ENCODE assay signal across 10 mouse cellular contexts in genomic region chr7:6851717-6852503, GRCm38 (mm10).
DNase-seq lines count a peak whose midpoint lies in the region; ATAC-seq and TF ChIP-seq lines count a peak whose summit lies in the region.
"Had no signal": no experiment of that assay in that cellular context is flagged by ENCODE, and none has a peak within 500 bp of the region (broad histone marks: within the 10 kb centered on the region; RNA-seq: fewer than 3 reads in every experiment).

No protein-coding gene starts in this region.

- H3K36me3 ChIP-seq in kidney, embryonic 16.5 days (ENCODE audit: insufficient read depth, low read length) = no peaks in the 10 kb centered on the region
- no peaks in the 10 kb centered on the region for H3K36me3 ChIP-seq in hindbrain, postnatal 0 days (ENCODE audit: insufficient read depth, low read length)
- H3K36me3 ChIP-seq in neural tube, embryonic 11.5 days (ENCODE audit: control insufficient read depth, insufficient read depth, low read length) = no peaks in the 10 kb centered on the region

- TF ChIP-seq CTCF in hindbrain, postnatal 0 days (IDR thresholded peaks at IDR 0.05; ENCODE audit: low read depth) = no peak

- H3K4me3 ChIP-seq in kidney, embryonic 16.5 days (ENCODE audit: low read length) = no peak overlapping the region
- H3K4me3 ChIP-seq in hindbrain, postnatal 0 days (ENCODE audit: low read length) = no peak overlapping the region
- no peak overlapping the region for H3K4me3 ChIP-seq in neural tube, embryonic 11.5 days (ENCODE audit: low read depth, low read length)
- H3K4me3 ChIP-seq: layer of hippocampus, adult 2 months had no signal

- no peak overlapping the region for H3K9ac ChIP-seq in kidney, embryonic 16.5 days (replicated peaks; ENCODE audit: low read length)
- no peak overlapping the region for H3K9ac ChIP-seq in hindbrain, postnatal 0 days (replicated peaks; ENCODE audit: low read length)
- H3K9ac ChIP-seq in neural tube, embryonic 11.5 days (ENCODE audit: low read length) = no peak overlapping the region

- H3K4me2 ChIP-seq in kidney, embryonic 16.5 days (replicated peaks; ENCODE audit: low read depth, low read length) = no peak overlapping the region
- no peak overlapping the region for H3K4me2 ChIP-seq in hindbrain, postnatal 0 days (ENCODE audit: low read depth, low read length)
- no peak overlapping the region for H3K4me2 ChIP-seq in neural tube, embryonic 11.5 days (ENCODE audit: low read depth)

- no peaks in the 10 kb centered on the region for H3K9me3 ChIP-seq in kidney, embryonic 16.5 days (ENCODE audit: low read length)
- H3K9me3 ChIP-seq in hindbrain, postnatal 0 days (ENCODE audit: low read length) = no peaks in the 10 kb centered on the region
- H3K9me3 ChIP-seq in neural tube, embryonic 11.5 days (ENCODE audit: control insufficient read depth, low read length) = no peaks in the 10 kb centered on the region

- H3K27me3 ChIP-seq in kidney, embryonic 16.5 days (ENCODE audit: insufficient read depth, low read length) = no peaks in the 10 kb centered on the region
- H3K27me3 ChIP-seq in hindbrain, postnatal 0 days (ENCODE audit: insufficient read depth, low read length) = no peaks in the 10 kb centered on the region
- no peaks in the 10 kb centered on the region for H3K27me3 ChIP-seq in neural tube, embryonic 11.5 days (ENCODE audit: control insufficient read depth, insufficient read depth, low read length)

- peaks cover 14% of the 10 kb centered on the region for H3K4me1 ChIP-seq in kidney, embryonic 16.5 days (ENCODE audit: insufficient read depth, low read length)
- H3K4me1 ChIP-seq in hindbrain, postnatal 0 days (ENCODE audit: insufficient read depth, low read length) = peaks cover 6% of the 10 kb centered on the region; the same call in 1 of the 2 replicates
- H3K4me1 ChIP-seq in neural tube, embryonic 11.5 days (ENCODE audit: control insufficient read depth, insufficient read depth, low read length) = no peaks in the 10 kb centered on the region

- DNase-seq in kidney, adult 11 months = no peak
- peak; percentile 77 for DNase-seq in embryo, embryonic 9.5 days (ENCODE audit: extremely low spot score)
- peak; percentile 71 for DNase-seq in hindbrain, postnatal 0 days (ENCODE audit: low spot score)
- peak; percentile 59 for DNase-seq in neural tube, embryonic 11.5 days (ENCODE audit: low spot score)
- no peak for DNase-seq in thymus, postnatal 14 days
- no peak for DNase-seq in urinary bladder, adult 18-20 months (ENCODE audit: low spot score in 2 of 2)

- ATAC-seq in kidney, embryonic 16.5 days (ENCODE audit: low FRiP score, low TSS enrichment) = peak; percentile 90
- ATAC-seq in hindbrain, postnatal 0 days = peak; percentile 90
- peak; percentile 72 for ATAC-seq in neural tube, embryonic 11.5 days (ENCODE audit: insufficient read depth, low FRiP score, low TSS enrichment)
- ATAC-seq in megakaryocyte-erythroid progenitor cell, adult 5-6 weeks (replicated peaks; ENCODE audit: low FRiP score, low TSS enrichment, poor library complexity, severe bottlenecking) = no peak

- H3K27ac ChIP-seq in kidney, embryonic 16.5 days (ENCODE audit: low read length) = no peak overlapping the region
- H3K27ac ChIP-seq in hindbrain, postnatal 0 days = peak overlapping the region; percentile 29; the same call in 1 of the 2 replicates
- H3K27ac ChIP-seq in neural tube, embryonic 11.5 days (ENCODE audit: low read depth, low read length) = no peak overlapping the region
- H3K27ac ChIP-seq: layer of hippocampus, adult 2 months; macrophage had no signal

- WGBS in kidney, embryonic 16.5 days = 19% methylated on average over 5 of the region's 5 CpGs
- WGBS in hindbrain, postnatal 0 days = 34% methylated on average over 5 of the region's 5 CpGs
- WGBS in neural tube, embryonic 11.5 days = 38% methylated on average over 5 of the region's 5 CpGs

Comparison
In these comparisons a context has a peak if more than half of its experiments do, and no peak if none do; other contexts are left out.
1. DNase-seq: peak in embryo, embryonic 9.5 days (single experiment), hindbrain, postnatal 0 days (single experiment) and neural tube, embryonic 11.5 days (single experiment); none in kidney, adult 11 months (single experiment), thymus, postnatal 14 days (single experiment) and urinary bladder, adult 18-20 months (0 of 2).